Mouse (Mus musculus) erythroblast, embryonic 14.5 days (primary cell): ENCODE measurements around the gene Nek8.

ENCODE experiments used
- GATA1 ChIP-seq: IDR thresholded peaks from 2 replicates; pipeline ENCODE4 v1.6.1; 2012; ENCODE audit warnings: low read length, inconsistent platforms, mixed read lengths
- TAL1 ChIP-seq: IDR thresholded peaks from 3 replicates; pipeline ENCODE4 v1.6.1; 2012; ENCODE audit warnings: low read length, inconsistent platforms, mixed read lengths

GRCm38 (mm10) chr11:78137584-78137983, 38.9 kb downstream of the Nek8 start:
- TF ChIP-seq TAL1 (no peak), GATA1 (no peak)
